Mouse (Mus musculus): ENCODE measurements around the gene Fam131c. TPM values are rescaled to one million over a fixed set of nuclear protein-coding genes. Genes with fewer than 3 reads are reported as not detected.

Gene Fam131c
- total RNA-seq, 1 experiment from 2014 or later: 2.1 TPM

Small RNAs within 50 kb of the gene (microRNA-seq; reads per million reads assigned to microRNA genes)
- gene Gm25690: 0 reads per million in 2 experiments

Other genes starting within 250 kb of the Fam131c start
- 95.3 and 115 TPM in 2 replicates for gene Szrd1, start 228.4 kb upstream of the Fam131c start, total RNA-seq (2021)
- 19.7 and 24.8 TPM in 2 replicates for gene Fbxo42, start 220.3 kb upstream of the Fam131c start, total RNA-seq (2021)
- gene Rsg1, start 154.3 kb upstream of the Fam131c start, total RNA-seq (2021): 1.4 and 1.7 TPM in 2 replicates
- gene Arhgef19, start 128.7 kb upstream of the Fam131c start, total RNA-seq (2021): 32.6 and 44.2 TPM in 2 replicates
- 18.7 and 19.3 TPM in 2 replicates for gene Epha2, start 67.0 kb upstream of the Fam131c start, total RNA-seq (2021)
- gene Clcnka, start 30.5 kb downstream of the Fam131c start, total RNA-seq (2021): not detected in 2 replicates
- gene Clcnkb, start 47.8 kb downstream of the Fam131c start, total RNA-seq (2021): not detected in 2 replicates
- 0.33 TPM in 1 of 2 replicates, not detected in the other for gene Hspb7, start 52.6 kb downstream of the Fam131c start, total RNA-seq (2021)
- gene Srarp, start 67.9 kb downstream of the Fam131c start, total RNA-seq (2021): not detected in 2 replicates
- 18.6 and 19.6 TPM in 2 replicates for gene Zbtb17, start 76.4 kb downstream of the Fam131c start, total RNA-seq (2021)
- gene Spen, start 170.4 kb downstream of the Fam131c start, total RNA-seq (2021): 70.0 and 79.4 TPM in 2 replicates
- 9.5 and 12.7 TPM in 2 replicates for gene Fblim1, start 237.9 kb downstream of the Fam131c start, total RNA-seq (2021)

All from adrenal gland, postnatal 25 days (tissue).